Mouse (Mus musculus) liver, adult 2 months (tissue): ENCODE measurements around the gene Cyb561a3.

Experiments
- CTCF ChIP-seq: fragments of 200-500 bp; IDR thresholded peaks from 2 replicates; pipeline ENCODE4 v1.5.1; 2011; ENCODE audit warnings: low read depth, low read length, control low read depth
- POLR2A ChIP-seq: fragments of 200-500 bp; IDR thresholded peaks from 2 replicates; pipeline ENCODE4 v1.6.1; 2011; ENCODE audit warnings: low read length, control low read depth; ENCODE audit not compliant: insufficient read depth; ENCODE audit errors: extremely low read depth

GRCm38 (mm10) chr19:10602247-10602769 lies 25.3 kb downstream of the Cyb561a3 start:
- TF ChIP-seq POLR2A (no peak), CTCF (no peak)
